Mouse (Mus musculus): ENCODE data around the gene Dhx32.
"Not testable (repeated sequence)": the region's sequence is repeated elsewhere in the genome, so short reads cannot be mapped to it uniquely, and the experiment has no call there.

The Dhx32 gene

DNA sequence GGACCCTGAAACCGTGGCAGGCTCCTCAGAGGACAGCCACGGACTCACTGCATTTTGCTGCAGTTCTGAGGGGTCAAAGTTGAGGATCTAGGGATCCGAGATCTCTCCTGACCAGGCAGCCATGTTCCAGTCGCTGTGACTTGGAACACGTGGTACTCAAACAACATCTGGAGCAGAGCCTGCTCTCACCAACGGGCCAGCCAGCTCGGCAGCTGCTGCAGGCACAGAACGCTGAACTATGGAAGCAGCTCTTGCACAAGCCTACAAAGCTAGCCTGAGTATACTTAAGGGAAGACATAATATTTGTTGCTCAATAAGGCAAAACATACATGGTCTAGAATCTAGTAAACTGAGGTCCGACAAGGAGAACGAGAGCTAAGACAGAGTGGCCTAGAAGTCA lies 57.0 kb downstream of the Dhx32 start:
- DNase-seq: peak; percentile 26

DNA sequence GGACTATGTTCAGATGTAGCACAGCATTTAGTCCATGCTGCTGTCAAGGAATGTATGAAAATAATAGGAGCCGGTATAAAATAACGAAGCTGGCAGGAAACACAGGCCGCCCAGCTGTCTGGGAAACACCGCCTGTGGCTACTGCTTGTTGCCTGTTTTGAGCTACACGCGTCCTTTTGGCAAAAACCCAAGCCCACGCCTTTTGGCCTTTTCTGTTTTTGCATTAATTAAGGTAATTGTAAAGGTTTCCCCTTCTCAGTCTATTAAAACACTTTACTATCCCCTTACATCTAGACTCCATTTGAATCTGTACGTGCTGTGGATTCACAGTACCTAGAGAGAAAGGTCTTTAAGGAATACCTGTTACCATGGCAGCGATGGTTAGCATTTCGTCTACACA lies 57.7 kb downstream of the Dhx32 start:
- no peak for DNase-seq

DNA sequence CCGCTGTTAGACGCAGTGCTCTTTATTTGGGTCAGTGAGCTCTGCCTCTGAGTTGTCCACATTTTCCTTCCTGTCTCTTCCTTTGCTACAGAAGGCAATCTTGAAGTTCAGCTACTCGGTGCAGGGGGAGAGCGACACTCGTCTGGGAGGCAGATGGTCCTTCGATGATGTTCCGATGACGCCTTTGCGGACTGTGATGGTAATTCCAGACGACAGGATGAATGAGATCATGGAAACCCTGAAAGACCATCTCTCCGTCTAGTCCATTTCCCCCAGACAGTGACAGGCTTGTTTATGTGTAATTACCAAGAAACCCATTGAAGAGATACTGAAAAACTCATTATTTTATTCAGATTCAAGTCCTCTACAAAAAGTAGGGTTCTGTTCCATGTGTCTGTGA lies 61.9 kb downstream of the Dhx32 start:
- no peak for DNase-seq

DNA sequence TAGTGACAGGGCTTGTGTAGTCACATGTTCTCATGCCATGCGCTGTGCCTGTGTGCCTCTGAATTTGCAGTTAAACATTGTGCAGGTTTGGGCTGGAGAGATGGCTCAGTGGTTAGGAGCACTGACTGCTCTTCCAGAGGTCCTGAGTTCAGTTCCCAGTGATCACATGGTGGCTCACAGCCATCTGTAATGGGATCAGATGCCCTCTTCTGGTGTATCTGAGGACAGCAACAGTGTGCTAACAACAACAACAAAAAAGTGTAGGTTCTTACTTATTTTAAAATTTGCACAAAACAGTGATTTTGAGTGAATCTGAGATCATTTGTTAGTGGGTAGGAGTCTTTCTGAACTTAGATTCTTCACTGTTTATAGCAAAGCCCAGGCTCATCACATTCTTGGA lies 63.9 kb downstream of the Dhx32 start:
- no peak for DNase-seq

DNA sequence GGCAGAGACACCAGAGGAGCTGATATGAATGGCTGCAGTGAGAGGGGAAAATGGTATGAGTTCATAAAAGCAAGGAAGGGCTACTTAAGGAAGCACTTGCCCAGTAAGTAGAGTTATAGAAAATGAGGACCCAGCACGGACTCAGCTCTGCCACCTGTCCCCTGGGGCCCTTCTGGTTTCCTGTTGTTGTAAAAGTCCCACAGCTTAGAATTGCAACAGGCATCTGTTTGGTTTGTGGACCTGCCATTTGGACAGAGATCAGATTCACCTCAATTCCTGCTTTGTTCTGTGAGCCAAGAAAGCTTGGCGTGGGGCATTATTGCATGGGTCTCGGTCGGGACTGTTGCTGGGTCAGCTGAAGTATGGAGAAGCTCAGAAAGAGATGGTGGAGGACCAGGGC lies 67.1 kb downstream of the Dhx32 start:
- no peak for DNase-seq

DNA sequence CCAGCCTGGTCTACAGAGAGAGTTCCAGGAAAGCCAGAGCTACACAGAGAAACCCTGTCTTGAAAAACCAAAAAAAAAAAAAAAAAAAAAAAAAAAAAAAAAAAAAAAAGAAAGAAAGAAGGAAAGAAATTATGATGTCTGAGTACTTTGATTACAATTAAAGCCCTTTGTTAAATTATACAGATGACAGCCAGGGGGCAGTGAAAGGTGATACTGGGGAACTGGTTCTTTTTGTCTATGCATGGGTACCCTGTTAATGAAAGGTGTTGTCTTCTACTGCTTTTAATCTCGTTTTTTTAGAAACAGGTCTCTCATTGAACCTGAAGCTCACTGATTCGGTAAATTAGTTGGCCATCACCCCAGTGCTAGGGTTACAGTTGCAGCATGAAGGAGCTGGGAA lies 75.2 kb downstream of the Dhx32 start:
- no peak for DNase-seq

- no peak for DNase-seq
These were observed 78.6 kb downstream of the Dhx32 start for GRCm38 (mm10) chr7:133703906-133704305.

DNA sequence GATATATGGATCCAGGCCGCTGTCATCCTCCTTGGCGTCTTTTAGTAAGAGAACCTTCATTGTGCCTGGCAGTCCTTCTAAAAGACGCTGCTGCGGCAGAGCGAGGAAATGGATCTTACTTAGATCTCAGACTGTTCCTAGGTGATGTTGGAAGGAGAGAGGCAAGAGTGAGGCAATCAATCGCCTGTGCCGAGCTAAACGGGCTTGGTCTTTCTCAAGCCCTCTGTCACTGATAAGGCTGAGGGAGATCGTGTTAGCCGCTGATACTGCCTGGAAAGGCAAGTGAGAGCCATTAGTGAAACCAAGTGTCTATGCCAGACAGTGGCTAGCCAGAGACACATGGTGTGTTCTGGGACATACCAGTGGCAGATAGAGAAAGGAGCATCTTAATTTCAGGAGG lies 80.2 kb downstream of the Dhx32 start:
- no peak for DNase-seq

DNA sequence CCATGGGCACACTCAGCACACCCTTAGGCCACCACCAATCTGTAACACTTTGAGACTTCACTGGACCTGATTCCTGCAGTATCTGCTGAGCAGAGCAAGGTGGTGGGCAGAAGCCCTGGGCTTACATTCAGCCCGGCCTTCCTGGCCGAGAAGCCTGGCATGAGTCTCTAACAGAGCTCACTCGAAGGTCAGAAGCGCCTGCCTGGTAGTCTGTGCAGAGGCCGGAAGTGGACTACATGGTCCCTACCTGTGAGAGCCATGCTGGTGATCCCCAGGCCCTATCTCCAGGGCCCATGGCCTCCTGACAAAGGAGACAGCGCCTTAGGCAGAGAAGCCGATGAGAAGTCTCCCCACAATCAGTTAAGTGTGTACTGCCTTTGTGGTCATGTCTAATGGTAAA lies 81.2 kb downstream of the Dhx32 start:
- DNase-seq: no peak

GRCm38 (mm10) chr7:133699885-133700284 lies 82.6 kb downstream of the Dhx32 start:
- no peak for DNase-seq

GRCm38 (mm10) chr7:133698021-133698709 lies 84.4 kb downstream of the Dhx32 start:
- no peak for DNase-seq

DNA sequence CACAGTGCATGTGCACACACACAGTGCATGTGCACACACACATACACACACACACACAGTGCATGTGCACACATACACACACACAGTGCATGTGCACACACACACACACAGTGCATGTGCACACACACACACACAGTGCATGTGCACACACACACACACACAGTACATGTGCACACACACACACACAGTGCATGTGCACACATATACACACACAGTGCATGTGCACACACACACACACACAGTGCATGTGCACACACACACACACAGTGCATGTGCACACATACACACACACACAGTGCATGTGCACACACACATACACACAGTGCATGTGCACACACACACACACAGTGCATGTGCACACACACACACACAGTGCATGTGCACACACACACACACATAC lies 96.9 kb downstream of the Dhx32 start:
- not testable (repeated sequence) for DNase-seq

GRCm38 (mm10) chr7:133684701-133685100 lies 97.8 kb downstream of the Dhx32 start:
- DNase-seq: no peak

DNA sequence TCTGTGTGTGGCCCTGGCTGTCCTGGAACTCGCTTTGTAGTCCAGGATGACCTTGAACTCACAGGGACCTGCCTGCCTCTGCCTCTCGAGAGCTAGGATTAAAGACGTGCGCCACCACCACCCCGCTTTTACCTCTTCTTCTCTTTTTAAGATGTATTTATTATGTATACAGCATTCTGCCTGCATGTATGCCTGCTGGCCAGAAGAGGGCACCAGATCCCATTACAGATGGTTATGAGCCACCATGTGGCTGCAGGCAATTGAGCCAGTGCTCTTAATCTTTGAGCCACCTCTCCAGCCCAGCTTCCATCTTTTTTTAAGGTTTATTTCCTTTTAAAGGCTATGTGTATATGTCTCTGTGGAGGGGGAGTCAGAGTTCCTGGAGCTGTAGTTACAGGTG lies 98.4 kb downstream of the Dhx32 start:
- no peak for DNase-seq

GRCm38 (mm10) chr7:133683626-133684025 lies 98.9 kb downstream of the Dhx32 start:
- no peak for DNase-seq

- DNase-seq: no peak
These were observed 102.6 kb downstream of the Dhx32 start, which contains the start of gene Mmp21 for GRCm38 (mm10) chr7:133679961-133680360. Gene Mmp21 (minus strand): TSS chr7:133680061.

DNA sequence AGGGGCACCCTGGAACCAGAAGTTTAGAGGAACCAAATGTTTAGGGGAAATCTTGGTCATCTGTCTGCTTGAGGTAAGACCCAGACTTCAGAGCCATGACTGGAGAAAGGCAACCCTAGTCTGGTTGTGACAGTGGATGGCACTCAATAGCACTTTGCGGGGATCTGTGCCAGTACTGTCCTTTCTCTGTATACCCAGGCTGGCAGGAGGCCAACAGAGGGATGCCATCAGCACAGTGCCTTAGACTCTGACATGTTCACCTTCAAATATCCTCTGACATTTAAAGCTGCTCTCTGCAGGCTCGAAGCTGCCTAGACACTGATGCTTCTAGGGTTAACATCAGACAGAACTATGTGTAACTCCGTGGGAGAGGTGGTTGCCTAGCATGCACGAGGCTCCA lies 103.1 kb downstream of the Dhx32 start:
- no peak for DNase-seq

- no peak for DNase-seq
These were observed 103.8 kb downstream of the Dhx32 start for GRCm38 (mm10) chr7:133678716-133679115.

- peak; percentile 6 for DNase-seq
These were observed 106.5 kb downstream of the Dhx32 start for GRCm38 (mm10) chr7:133676002-133676401.
